Mouse (Mus musculus) C2C12 (cell line): ENCODE data around the gene Lyg1. TPM values are rescaled to one million over a fixed set of nuclear protein-coding genes. Genes with fewer than 3 reads are reported as not detected.

Experiments used
- H3K27me3 ChIP-seq: one replicate; pipeline ENCODE4 v1.6.1; 2011; ENCODE audit not compliant: control insufficient read depth, insufficient read depth, insufficient read length
- H3K36me3 ChIP-seq: one replicate; pipeline ENCODE4 v1.6.1; 2011; ENCODE audit not compliant: control insufficient read depth, insufficient read depth
- H3K4me3 ChIP-seq: one replicate; pipeline ENCODE4 v1.5.1; 2011; ENCODE audit warnings: mild to moderate bottlenecking, control low read depth; ENCODE audit not compliant: poor library complexity, insufficient read depth, severe bottlenecking
- H3K79me2 ChIP-seq: one replicate; pipeline ENCODE4 v1.6.1; 2011; ENCODE audit not compliant: control insufficient read depth, insufficient read depth
- H3K79me3 ChIP-seq: one replicate; pipeline ENCODE4 v1.6.1; 2011; ENCODE audit warnings: low read depth, control low read depth
- H3ac ChIP-seq: one replicate; pipeline ENCODE3; 2011; ENCODE audit warnings: low read depth; ENCODE audit not compliant: control insufficient read depth, insufficient read length
- CEBPB ChIP-seq: IDR thresholded peaks from one replicate; pipeline ENCODE4 v1.6.1; 2011; ENCODE audit warnings: low read depth, mild to moderate bottlenecking, control low read depth, moderate library complexity
- CTCF ChIP-seq: IDR thresholded peaks from one replicate; pipeline ENCODE4 v1.5.1; 2011; ENCODE audit not compliant: control insufficient read depth, insufficient read depth, insufficient read length
- FOSL1 ChIP-seq: IDR thresholded peaks from one replicate; pipeline ENCODE4 v1.8.0; 2011; ENCODE audit warnings: mild to moderate bottlenecking, low read length; ENCODE audit not compliant: poor library complexity, insufficient read depth, severe bottlenecking
- MAX ChIP-seq: IDR thresholded peaks from one replicate; pipeline ENCODE4 v1.6.1; 2011; ENCODE audit warnings: mild to moderate bottlenecking, control low read depth
- MYOD1 ChIP-seq: IDR thresholded peaks from one replicate; pipeline ENCODE4 v1.6.1; 2011; ENCODE audit warnings: low read depth; ENCODE audit not compliant: control insufficient read depth, insufficient read length
- MYOG ChIP-seq: IDR thresholded peaks from one replicate; pipeline ENCODE4 v1.6.1; 2011; ENCODE audit not compliant: control insufficient read depth, insufficient read length; ENCODE audit errors: extremely low read depth
- USF1 ChIP-seq: IDR thresholded peaks from one replicate; pipeline ENCODE4 v1.6.1; 2011; ENCODE audit warnings: low read depth, mild to moderate bottlenecking, control low read depth, moderate library complexity
- polyA plus RNA-seq: library from polyadenylated mRNA; unstranded; fragments of >200 nt; fragmentation: generic; extraction: Trizol; gene quantifications from one replicate; pipeline ENCODE4 v1.2.1, GENCODE M21; 2012; ENCODE audit warnings: missing spikeins

Lyg1 gene
- polyA plus RNA-seq, 1 experiment = not detected

- no peak overlapping the region for H3ac ChIP-seq
- H3K79me2 ChIP-seq = no peaks in the 10 kb centered on the region
- H3K79me3 ChIP-seq = no peaks in the 10 kb centered on the region
- peaks cover 5% of the 10 kb centered on the region for H3K27me3 ChIP-seq
- no peaks in the 10 kb centered on the region for H3K36me3 ChIP-seq
- no peak overlapping the region for H3K4me3 ChIP-seq
- TF ChIP-seq CEBPB (no peak), CTCF (no peak), MAX (no peak), FOSL1 (no peak), MYOG (no peak), MYOD1 (no peak), USF1 (no peak)
Observed at GRCm38 (mm10) chr1:37958516-37958915, 957 bp upstream of the Lyg1 start.

DNA sequence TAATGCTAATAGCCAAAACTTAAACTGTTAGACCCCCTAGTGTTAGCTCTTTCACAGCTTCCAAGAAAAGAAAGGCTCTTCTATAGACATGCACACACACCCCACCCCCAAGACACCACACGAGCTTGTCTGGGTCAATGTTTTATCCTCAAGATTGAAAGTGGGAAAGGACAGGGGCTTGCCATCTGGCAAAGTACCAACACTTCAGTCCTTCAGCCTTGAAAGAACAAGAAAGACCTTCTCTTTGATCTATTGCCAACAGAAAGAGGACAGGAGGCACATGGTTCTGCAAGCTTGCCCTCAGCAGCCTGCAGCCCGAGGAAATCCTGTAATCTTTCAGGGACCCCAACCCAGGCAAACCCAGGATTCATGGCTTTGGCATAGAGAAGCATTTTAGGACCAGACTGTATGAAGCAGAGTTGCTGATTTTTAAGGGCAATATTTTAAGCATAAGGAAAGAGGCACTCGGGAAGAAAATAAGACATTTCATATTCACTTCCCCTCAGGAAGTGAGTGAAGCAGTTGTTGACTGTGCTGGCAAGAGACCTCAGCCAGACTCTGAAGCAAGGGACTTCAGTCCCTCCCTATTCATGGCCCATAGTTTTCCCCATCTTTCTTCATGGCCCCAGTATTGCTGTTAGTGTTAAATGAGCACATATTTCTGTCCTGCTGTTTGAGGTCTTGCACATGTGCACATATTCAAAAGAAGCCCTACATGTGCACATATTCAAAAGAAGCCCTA lies 698 bp downstream of the Lyg1 start:
- no peak overlapping the region for H3K4me3 ChIP-seq
- no peak for TF ChIP-seq MYOG
- TF ChIP-seq MYOD1 = no peak
- no peak for TF ChIP-seq CTCF
- TF ChIP-seq FOSL1 = no peak
- no peak for TF ChIP-seq MAX
- TF ChIP-seq USF1 = no peak
- TF ChIP-seq CEBPB = no peak

DNA sequence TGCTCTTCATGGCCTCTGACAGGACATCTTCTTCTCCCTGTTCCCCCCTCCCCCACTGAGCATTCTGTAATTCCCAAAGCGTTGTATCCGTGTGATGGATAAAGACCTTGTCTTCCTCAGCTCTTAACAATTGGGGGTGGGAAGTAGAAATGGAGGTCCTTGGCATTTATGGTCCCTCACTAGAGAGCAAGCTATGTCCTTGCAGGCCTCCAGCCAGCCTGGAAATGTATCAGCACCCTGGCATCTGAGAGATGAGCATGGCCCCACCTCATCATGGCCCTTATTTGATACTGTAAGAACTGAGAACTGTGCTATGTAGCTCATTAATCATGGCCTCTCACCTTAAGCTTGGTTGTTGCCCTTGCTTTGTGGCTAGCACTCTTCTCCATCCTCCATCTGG lies 2.3 kb downstream of the Lyg1 start:
- no peak overlapping the region for H3K4me3 ChIP-seq
- TF ChIP-seq FOSL1 = no peak
- TF ChIP-seq MAX = no peak
- TF ChIP-seq MYOG = no peak
- TF ChIP-seq USF1 = no peak
- TF ChIP-seq CTCF = no peak
- no peak for TF ChIP-seq CEBPB
- no peak for TF ChIP-seq MYOD1
- no peak overlapping the region for H3ac ChIP-seq
- H3K79me2 ChIP-seq = no peaks in the 10 kb centered on the region
- peaks cover 5% of the 10 kb centered on the region for H3K27me3 ChIP-seq
- H3K36me3 ChIP-seq = no peaks in the 10 kb centered on the region
- no peaks in the 10 kb centered on the region for H3K79me3 ChIP-seq

More for the DNA sequence above, 698 bp downstream of the Lyg1 start:
- Histone ChIP-seq H3K36me3 (no peaks in the 10 kb centered on the region), H3K27me3 (peaks cover 5% of the 10 kb centered on the region), H3K79me3 (no peaks in the 10 kb centered on the region), H3ac (no peak overlapping the region), H3K79me2 (no peaks in the 10 kb centered on the region)

DNA sequence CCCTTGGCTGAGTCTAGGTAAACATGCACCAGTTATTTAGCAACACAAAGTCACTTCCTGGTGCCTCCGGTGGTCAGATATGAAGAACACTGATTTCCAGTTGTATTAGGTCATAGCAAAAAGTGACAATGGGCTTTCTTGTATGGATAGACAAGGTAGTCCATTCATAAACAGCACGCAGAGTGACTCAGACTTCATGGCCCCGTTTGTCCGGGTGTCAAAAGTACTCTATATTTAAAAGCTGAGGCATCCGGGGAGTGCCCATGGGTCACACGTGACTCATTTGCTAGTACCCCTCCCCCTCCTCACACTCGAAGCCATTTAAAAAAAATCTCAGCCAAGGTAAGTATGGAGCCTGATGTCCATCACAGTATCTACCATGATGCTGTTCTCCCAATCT lies 2.8 kb downstream of the Lyg1 start:
- Histone ChIP-seq H3K27me3 (peaks cover 9% of the 10 kb centered on the region), H3K79me3 (no peaks in the 10 kb centered on the region), H3K4me3 (no peak overlapping the region), H3K36me3 (no peaks in the 10 kb centered on the region), H3K79me2 (no peaks in the 10 kb centered on the region), H3ac (no peak overlapping the region)
- TF ChIP-seq USF1 (no peak), CTCF (no peak), MYOD1 (no peak), MAX (no peak), MYOG (no peak), FOSL1 (no peak), CEBPB (no peak)

DNA sequence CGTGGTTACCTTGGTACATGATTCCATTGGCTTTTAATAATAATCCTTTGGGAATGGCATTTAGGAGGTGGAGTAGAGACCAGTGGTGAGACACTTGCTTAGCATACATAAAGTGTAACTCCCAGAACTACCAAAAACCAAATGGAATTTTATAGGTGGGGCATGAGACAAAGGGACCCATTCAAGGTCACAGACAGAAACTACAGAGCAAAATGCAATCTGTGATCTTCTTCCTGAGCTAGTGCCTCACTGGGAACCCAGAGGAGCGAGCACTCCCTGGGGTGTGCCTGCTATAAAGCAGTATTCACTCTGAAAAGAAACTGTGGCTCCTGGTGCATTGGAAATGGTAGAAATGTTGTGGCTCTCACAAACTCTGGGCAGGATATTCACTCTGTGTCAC lies 8.7 kb downstream of the Lyg1 start:
- TF ChIP-seq MYOG (no peak), MYOD1 (no peak), MAX (no peak), FOSL1 (no peak), CTCF (no peak), CEBPB (no peak), USF1 (no peak)
- peaks cover 5% of the 10 kb centered on the region for H3K27me3 ChIP-seq
- H3K36me3 ChIP-seq = no peaks in the 10 kb centered on the region
- H3K4me3 ChIP-seq = no peak overlapping the region
- H3K79me3 ChIP-seq = no peaks in the 10 kb centered on the region
- H3ac ChIP-seq = no peak overlapping the region
- H3K79me2 ChIP-seq = no peaks in the 10 kb centered on the region
